Mouse (Mus musculus) heart, adult 2 months (tissue): ENCODE measurements around the gene Nfia.

Experiments used
- CTCF ChIP-seq: fragments of 200-600 bp; IDR thresholded peaks from 2 replicates; pipeline ENCODE4 v1.8.1; 2022; ENCODE audit warnings: antibody characterized with exemption, mild to moderate bottlenecking, moderate library complexity
- POLR2A ChIP-seq: fragments of 200-500 bp; IDR thresholded peaks from 2 replicates; pipeline ENCODE4 v1.6.1; 2011; ENCODE audit warnings: mild to moderate bottlenecking, low read depth, low read length, control low read depth; ENCODE audit not compliant: insufficient read depth

DNA sequence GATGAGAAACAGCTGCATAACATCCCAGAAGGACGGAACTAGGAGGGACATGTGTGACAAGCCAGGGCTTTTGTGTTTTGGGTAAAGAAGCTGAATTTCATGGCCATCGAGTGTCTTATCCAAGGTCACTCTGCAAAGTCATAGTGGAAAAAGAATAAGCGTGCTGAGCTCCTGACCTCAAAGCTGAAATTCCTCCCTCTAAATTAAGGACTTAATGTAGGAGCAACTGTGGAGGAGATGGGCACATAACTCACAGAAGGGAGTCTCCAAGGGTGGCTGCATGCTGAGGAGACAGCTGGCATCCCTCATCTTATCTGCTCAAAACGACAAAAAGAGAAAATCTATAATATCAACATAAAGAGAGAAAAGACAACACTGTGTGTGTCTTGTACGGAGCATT, 28.6 kb upstream of the Nfia start:
- TF ChIP-seq POLR2A: no peak
- no peak for TF ChIP-seq CTCF
